Mouse (Mus musculus) midbrain, embryonic 11.5 days (tissue): ENCODE measurements at regions not wholly inside any gene's neighbourhood (a gene's known extent, or its start where the extent isn't known, plus 50 kb on each side); places are given as distances from the start of the nearest gene placed in this dataset.

Experiments used
- ATAC-seq: fragments of 200-750 bp; cut with Nextera tagmentation; 2 replicates; pipeline ENCODE4 v1.8.0; 2017; ENCODE audit warnings: moderate TSS enrichment, moderate library complexity; ENCODE audit not compliant: low FRiP score
- DNase-seq: peaks from one replicate; pipeline ENCODE4 v3.0.0; 2015; ENCODE audit warnings: low spot score; ENCODE audit errors: missing footprints
- H3K27ac ChIP-seq: fragments of 300-500 bp; sonication (generic); 2 replicates; pipeline ENCODE4 v1.5.1; 2014; ENCODE audit warnings: low read depth, low read length
- H3K27me3 ChIP-seq: fragments of 300-500 bp; sonication (generic); 2 replicates; pipeline ENCODE4 v1.6.1; 2014; ENCODE audit warnings: mild to moderate bottlenecking, low read length, moderate library complexity, mixed read lengths; ENCODE audit not compliant: control insufficient read depth, insufficient read depth
- H3K36me3 ChIP-seq: fragments of 300-500 bp; sonication (generic); 2 replicates; pipeline ENCODE4 v1.6.1; 2014; ENCODE audit warnings: mild to moderate bottlenecking, low read length, moderate library complexity, mixed read lengths; ENCODE audit not compliant: control insufficient read depth, insufficient read depth
- H3K4me1 ChIP-seq: fragments of 300-500 bp; sonication (generic); 2 replicates; pipeline ENCODE4 v1.6.1; 2014; ENCODE audit warnings: low read length; ENCODE audit not compliant: control insufficient read depth, insufficient read depth
- H3K4me2 ChIP-seq: fragments of 300-500 bp; sonication (generic); 2 replicates; pipeline ENCODE4 v1.6.1; 2014; ENCODE audit warnings: mild to moderate bottlenecking, moderate library complexity
- H3K4me3 ChIP-seq: fragments of 300-500 bp; sonication (generic); 2 replicates; pipeline ENCODE4 v1.5.1; 2014; ENCODE audit warnings: low read depth, low read length
- H3K9ac ChIP-seq: fragments of 300-500 bp; sonication (generic); 2 replicates; pipeline ENCODE4 v1.6.1; 2014; ENCODE audit warnings: low read length
- H3K9me3 ChIP-seq: fragments of 300-500 bp; sonication (generic); 2 replicates; pipeline ENCODE4 v1.6.1; 2016; ENCODE audit warnings: low read length; ENCODE audit not compliant: control insufficient read depth
- WGBS: fragments of 180-500 bp; shearing (Covaris S2); extraction: QIAGEN DNeasy Blood & Tissue Kit; methylation state at CpG from one replicate; pipeline ENCODE4 v1.1.7; 2014; 5-methylcytosine and 5-hydroxymethylcytosine counted together

DNA sequence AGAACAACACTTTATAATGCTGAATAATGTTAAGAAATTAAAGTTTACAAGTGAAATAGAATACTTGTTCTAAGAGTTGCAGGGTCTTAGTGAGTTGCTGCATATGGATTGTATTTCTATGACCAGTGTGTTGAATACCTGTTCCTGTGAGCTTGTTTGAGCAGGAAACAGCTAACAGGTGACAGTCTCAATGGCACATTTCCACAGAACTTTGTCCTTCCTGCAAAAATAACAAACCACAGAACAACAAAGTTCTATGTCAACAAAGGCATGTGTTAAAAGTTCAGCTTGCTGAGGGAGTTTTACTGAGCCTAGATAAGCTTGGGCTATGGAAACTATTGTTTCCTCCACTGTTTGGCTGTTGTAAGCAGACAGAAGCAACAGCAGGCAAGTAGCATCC lies 500.0 kb upstream of the Arpp21 start:
- no peaks in the 10 kb centered on the region for H3K27me3 ChIP-seq
- H3K4me3 ChIP-seq, result no peak overlapping the region
- H3K4me2 ChIP-seq, result no peak overlapping the region
- no peaks in the 10 kb centered on the region for H3K4me1 ChIP-seq
- H3K9me3 ChIP-seq, result no peaks in the 10 kb centered on the region
- no peaks in the 10 kb centered on the region for H3K36me3 ChIP-seq
- H3K9ac ChIP-seq, result no peak overlapping the region
- ATAC-seq (no peak), DNase-seq (no peak)
- H3K27ac ChIP-seq, result no peak overlapping the region

DNA sequence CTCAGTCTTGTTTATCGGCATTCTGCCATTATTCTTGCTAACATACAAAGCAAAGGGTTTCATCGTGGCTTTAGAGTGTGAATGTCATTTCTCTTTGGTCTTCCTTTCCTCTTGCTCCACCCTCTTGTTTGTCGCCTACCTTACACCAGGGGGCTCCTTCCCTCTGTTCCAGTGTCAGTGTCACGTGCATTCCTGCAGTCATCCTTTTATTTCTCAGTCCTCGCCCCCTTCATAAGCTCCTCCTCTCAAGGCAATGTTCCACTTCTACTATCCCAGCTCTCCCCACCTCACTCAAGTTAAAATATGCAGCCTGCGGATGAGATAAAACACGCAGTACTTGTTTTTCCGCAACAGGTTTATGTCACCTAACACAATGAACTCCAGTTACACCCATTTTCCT lies 489.8 kb upstream of the Arpp21 start:
- ATAC-seq (peak; percentile 76), DNase-seq (no peak)
- WGBS, result 26% methylated on average over 8 of the region's 8 CpGs
- H3K4me3 ChIP-seq, result no peak overlapping the region
- H3K4me1 ChIP-seq, result no peaks in the 10 kb centered on the region
- H3K36me3 ChIP-seq, result no peaks in the 10 kb centered on the region
- no peak overlapping the region for H3K4me2 ChIP-seq
- no peak overlapping the region for H3K9ac ChIP-seq
- no peak overlapping the region for H3K27ac ChIP-seq
- H3K9me3 ChIP-seq, result no peaks in the 10 kb centered on the region
- peaks cover 2% of the 10 kb centered on the region; the same call in 1 of the 2 replicates for H3K27me3 ChIP-seq

GRCm38 (mm10) chr9:112725103-112725502 lies 489.4 kb upstream of the Arpp21 start:
- Histone ChIP-seq H3K9ac (no peak overlapping the region), H3K9me3 (no peaks in the 10 kb centered on the region), H3K4me2 (no peak overlapping the region), H3K36me3 (no peaks in the 10 kb centered on the region), H3K4me1 (no peaks in the 10 kb centered on the region), H3K27ac (no peak overlapping the region), H3K4me3 (no peak overlapping the region), H3K27me3 (peaks cover 2% of the 10 kb centered on the region; the same call in 1 of the 2 replicates)
- DNase-seq, result no peak
- ATAC-seq, result 0 out of 2 replicates have a peak, but pooled peaks have one; percentile 46
- WGBS, result 27% methylated on average over 4 of the region's 4 CpGs

DNA sequence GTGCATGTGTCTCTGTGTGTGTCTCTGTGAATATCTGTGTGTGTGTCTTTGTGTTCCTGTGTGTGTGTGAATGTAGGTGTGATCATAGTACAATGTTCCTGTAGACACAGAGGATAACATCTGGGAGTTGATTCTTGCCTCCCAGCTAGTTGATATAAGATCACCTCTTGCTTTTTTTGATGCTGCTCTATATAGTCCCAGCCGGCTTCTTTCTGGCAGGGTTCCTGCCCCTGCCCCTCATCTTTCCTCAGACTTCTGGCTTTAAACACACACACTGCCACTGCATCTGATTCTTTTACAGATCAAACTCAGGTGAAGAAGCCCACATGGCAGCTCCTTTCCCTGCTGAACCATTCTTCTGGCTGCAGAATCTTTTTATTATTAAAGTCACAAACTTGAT lies 487.6 kb upstream of the Arpp21 start:
- 84% methylated on average over 1 of the region's 1 CpGs for WGBS
- ATAC-seq (no peak), DNase-seq (no peak)
- H3K9me3 ChIP-seq, result no peaks in the 10 kb centered on the region
- H3K27ac ChIP-seq, result no peak overlapping the region
- no peak overlapping the region for H3K4me3 ChIP-seq
- H3K9ac ChIP-seq, result no peak overlapping the region
- H3K36me3 ChIP-seq, result no peaks in the 10 kb centered on the region
- no peaks in the 10 kb centered on the region for H3K4me1 ChIP-seq
- H3K27me3 ChIP-seq, result peaks cover 2% of the 10 kb centered on the region; the same call in 1 of the 2 replicates
- no peak overlapping the region for H3K4me2 ChIP-seq

DNA sequence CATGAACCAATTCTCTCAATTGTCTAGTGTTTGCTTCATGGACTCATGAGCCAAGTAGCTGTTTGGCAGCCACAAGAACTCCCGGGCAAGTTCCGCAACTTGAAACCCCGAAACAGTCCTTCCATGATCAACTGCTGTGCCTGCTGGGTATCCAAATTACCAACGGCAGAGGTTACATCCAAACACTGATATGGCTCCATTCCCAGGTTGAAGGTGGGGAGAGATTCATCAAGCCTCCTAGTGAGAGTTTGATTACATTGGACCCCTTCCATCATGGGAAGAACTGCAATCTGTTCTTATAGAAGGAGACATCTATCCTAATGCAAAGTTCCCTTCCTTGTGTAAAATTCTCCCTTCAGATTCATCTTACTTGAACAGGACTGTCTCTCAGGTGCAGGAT lies 486.8 kb upstream of the Arpp21 start:
- H3K9ac ChIP-seq, result no peak overlapping the region
- H3K36me3 ChIP-seq, result no peaks in the 10 kb centered on the region
- no peak for DNase-seq
- no peak overlapping the region for H3K27ac ChIP-seq
- WGBS, result 92% methylated on average over 4 of the region's 4 CpGs
- H3K4me2 ChIP-seq, result no peak overlapping the region
- no peak for ATAC-seq
- H3K9me3 ChIP-seq, result no peaks in the 10 kb centered on the region
- H3K27me3 ChIP-seq, result peaks cover 2% of the 10 kb centered on the region; the same call in 1 of the 2 replicates
- H3K4me3 ChIP-seq, result no peak overlapping the region
- H3K4me1 ChIP-seq, result no peaks in the 10 kb centered on the region

- no peak overlapping the region for H3K4me3 ChIP-seq
- 63% methylated on average over 1 of the region's 1 CpGs for WGBS
- DNase-seq (no peak), ATAC-seq (no peak)
- no peaks in the 10 kb centered on the region for H3K36me3 ChIP-seq
- H3K9ac ChIP-seq, result no peak overlapping the region
- no peak overlapping the region for H3K4me2 ChIP-seq
- H3K27ac ChIP-seq, result no peak overlapping the region
- H3K4me1 ChIP-seq, result no peaks in the 10 kb centered on the region
- no peaks in the 10 kb centered on the region for H3K9me3 ChIP-seq
- no peaks in the 10 kb centered on the region for H3K27me3 ChIP-seq
Observed at GRCm38 (mm10) chr9:112715197-112715762, 479.5 kb upstream of the Arpp21 start.

- H3K9ac ChIP-seq, result no peak overlapping the region
- DNase-seq (no peak), ATAC-seq (no peak)
- H3K9me3 ChIP-seq, result no peaks in the 10 kb centered on the region
- no peaks in the 10 kb centered on the region for H3K36me3 ChIP-seq
- H3K4me1 ChIP-seq, result no peaks in the 10 kb centered on the region
- no peak overlapping the region for H3K27ac ChIP-seq
- 80% methylated on average over 1 of the region's 1 CpGs for WGBS
- no peak overlapping the region for H3K4me2 ChIP-seq
- no peak overlapping the region for H3K4me3 ChIP-seq
- no peaks in the 10 kb centered on the region for H3K27me3 ChIP-seq
Observed at GRCm38 (mm10) chr9:112678866-112679265, 443.1 kb upstream of the Arpp21 start.

DNA sequence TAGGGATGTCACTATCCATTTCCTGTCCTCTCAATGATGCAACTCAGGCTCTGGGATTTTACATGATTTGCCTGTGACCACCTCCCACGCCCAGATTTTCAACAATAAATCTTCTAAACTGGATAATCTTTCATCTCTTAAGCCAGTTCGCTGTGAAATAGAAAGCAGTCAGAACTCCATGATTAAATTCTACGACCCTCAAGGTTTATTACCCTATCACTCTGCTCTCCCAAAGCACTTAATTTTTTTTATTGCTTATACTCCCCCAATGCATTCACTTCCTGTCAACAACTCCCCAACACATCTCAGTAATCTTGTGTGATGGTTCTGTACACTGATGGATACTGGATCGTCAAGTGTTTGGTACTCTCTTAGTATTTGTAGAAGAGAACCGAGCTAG lies 439.5 kb upstream of the Arpp21 start:
- H3K4me3 ChIP-seq, result no peak overlapping the region
- H3K4me2 ChIP-seq, result no peak overlapping the region
- WGBS, result 89% methylated on average over 5 of the region's 5 CpGs
- no peaks in the 10 kb centered on the region for H3K9me3 ChIP-seq
- H3K9ac ChIP-seq, result no peak overlapping the region
- H3K27ac ChIP-seq, result no peak overlapping the region
- H3K4me1 ChIP-seq, result no peaks in the 10 kb centered on the region
- no peaks in the 10 kb centered on the region for H3K36me3 ChIP-seq
- no peaks in the 10 kb centered on the region for H3K27me3 ChIP-seq
- ATAC-seq (no peak), DNase-seq (no peak)
